Mouse (Mus musculus): ENCODE results near the gene Lcmt2.

DNA sequence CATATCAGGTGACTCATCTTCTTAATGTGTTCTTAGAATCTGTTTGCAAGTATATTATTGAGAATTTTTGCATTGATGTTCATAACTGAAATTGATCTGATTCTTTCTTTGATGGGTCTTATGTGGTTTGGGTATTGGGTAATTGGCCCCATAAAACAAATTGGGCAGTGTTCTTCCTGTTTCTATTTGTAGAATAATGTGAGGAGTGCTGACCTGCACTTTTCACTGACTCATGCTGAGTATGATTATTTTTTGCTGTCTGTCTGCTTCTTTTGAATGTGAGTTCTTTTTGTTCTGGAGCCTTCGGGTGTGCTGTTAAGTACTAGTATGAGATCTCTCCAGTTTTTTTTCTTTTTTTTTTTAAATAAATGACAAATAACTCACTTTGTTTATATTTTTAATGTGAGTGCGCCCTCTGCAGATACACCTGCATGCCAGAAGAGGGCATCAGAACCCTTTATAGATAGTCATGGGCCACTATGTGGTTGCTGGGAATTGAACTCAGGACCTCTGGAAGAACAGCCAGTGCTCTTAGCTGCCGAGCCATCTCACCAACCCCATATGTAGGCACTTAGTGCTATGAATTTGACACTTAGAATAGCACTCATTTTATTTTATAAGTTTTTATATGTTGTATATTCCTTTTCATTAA is 38.5 kb upstream of the Lcmt2 start:
- TF ChIP-seq POLR2A (IDR thresholded peaks at IDR 0.05; ENCODE audit: low read depth, low read length) (no peak), CTCF (IDR thresholded peaks at IDR 0.05; ENCODE audit: extremely low read depth, insufficient read depth, insufficient read length, insufficient replicate concordance) (no peak)
